Mouse (Mus musculus) midbrain, embryonic 12.5 days (tissue): ENCODE measurements around the gene Gm35549. TPM values are rescaled to one million over a fixed set of nuclear protein-coding genes. Genes with fewer than 3 reads are reported as not detected.

Experiments
- polyA plus RNA-seq: library from polyadenylated mRNA; unstranded; fragments of >200 nt; fragmentation: Nextera tagmentation; extraction: Ambion mirVana; gene quantifications from 2 replicates; pipeline ENCODE4 v1.2.1, GENCODE M21; 2016

The Gm35549 gene
- polyA plus RNA-seq, 1 experiment from 2014 or later, result 0.32 TPM

Other genes with a start within 250 kb of the Gm35549 start
- not detected in 2 replicates for gene Topaz1, start 96.7 kb downstream of the Gm35549 start, polyA plus RNA-seq
- 7.4 and 7.7 TPM in 2 replicates for gene Tcaim, start 38.5 kb downstream of the Gm35549 start, polyA plus RNA-seq
- gene Zfp445, start 22.0 kb upstream of the Gm35549 start, polyA plus RNA-seq, result 124 and 134 TPM in 2 replicates
- gene Zkscan7, start 41.6 kb upstream of the Gm35549 start, polyA plus RNA-seq, result 4.5 and 4.8 TPM in 2 replicates
- gene Zfp105, start 79.0 kb upstream of the Gm35549 start, polyA plus RNA-seq, result 34.1 and 38.1 TPM in 2 replicates
- 32.0 and 34.3 TPM in 2 replicates for gene 1110059G10Rik, start 107.0 kb upstream of the Gm35549 start, polyA plus RNA-seq
- gene Kif15, start 107.0 kb upstream of the Gm35549 start, polyA plus RNA-seq, result 68.2 and 73.8 TPM in 2 replicates
- gene Tmem42, start 177.3 kb upstream of the Gm35549 start, polyA plus RNA-seq, result 18.4 and 18.8 TPM in 2 replicates
- gene Tgm4, start 190.7 kb upstream of the Gm35549 start, polyA plus RNA-seq, result 0.57 and 1.5 TPM in 2 replicates